Mouse (Mus musculus): Measurements from ENCODE around the gene Adamts16. TPM values are rescaled to one million over a fixed set of nuclear protein-coding genes. Genes with fewer than 3 reads are reported as not detected.

Gene Adamts16
- polyA plus RNA-seq, 1 experiment from 2014 or later = 2.0 TPM

GRCm38 (mm10) chr13:70827507-70827906 lies 14.1 kb downstream of the Adamts16 start:
- WGBS = 30% methylated on average over 4 of the region's 4 CpGs
- H3K4me1 ChIP-seq = peaks cover 4% of the 10 kb centered on the region
- no peak for ATAC-seq (ENCODE audit: insufficient number of reproducible peaks, low FRiP score, low TSS enrichment, low read depth)

GRCm38 (mm10) chr13:70825265-70825664 lies 16.3 kb downstream of the Adamts16 start:
- Histone ChIP-seq H3K4me2 (no peak overlapping the region), H3K9ac (no peak overlapping the region), H3K27ac (no peak overlapping the region), H3K36me3 (no peaks in the 10 kb centered on the region), H3K4me3 (no peak overlapping the region), H3K9me3 (no peaks in the 10 kb centered on the region), H3K4me1 (peaks cover 4% of the 10 kb centered on the region), H3K27me3 (no peaks in the 10 kb centered on the region)
- no peak for ATAC-seq (ENCODE audit: insufficient number of reproducible peaks, low FRiP score, low TSS enrichment, low read depth)
- WGBS = 33% methylated on average over 5 of the region's 5 CpGs

More at GRCm38 (mm10) chr13:70827507-70827906, 14.1 kb downstream of the Adamts16 start:
- Histone ChIP-seq H3K9ac (no peak overlapping the region), H3K4me2 (no peak overlapping the region), H3K4me3 (no peak overlapping the region), H3K27ac (no peak overlapping the region), H3K9me3 (no peaks in the 10 kb centered on the region), H3K27me3 (no peaks in the 10 kb centered on the region), H3K36me3 (no peaks in the 10 kb centered on the region)

GRCm38 (mm10) chr13:70823757-70824156 lies 17.9 kb downstream of the Adamts16 start:
- Histone ChIP-seq H3K4me1 (peaks cover 4% of the 10 kb centered on the region), H3K9ac (no peak overlapping the region), H3K27ac (no peak overlapping the region), H3K36me3 (no peaks in the 10 kb centered on the region), H3K4me3 (no peak overlapping the region), H3K27me3 (no peaks in the 10 kb centered on the region), H3K9me3 (no peaks in the 10 kb centered on the region), H3K4me2 (no peak overlapping the region)
- no peak for ATAC-seq (ENCODE audit: insufficient number of reproducible peaks, low FRiP score, low TSS enrichment, low read depth)
- 57% methylated on average over 8 of the region's 8 CpGs for WGBS

GRCm38 (mm10) chr13:70818982-70819381 lies 22.6 kb downstream of the Adamts16 start:
- no peak overlapping the region for H3K4me3 ChIP-seq
- WGBS = 65% methylated on average over 5 of the region's 5 CpGs
- no peak for ATAC-seq (ENCODE audit: insufficient number of reproducible peaks, low FRiP score, low TSS enrichment, low read depth)
- H3K9me3 ChIP-seq = no peaks in the 10 kb centered on the region
- H3K4me1 ChIP-seq = no peaks in the 10 kb centered on the region
- no peak overlapping the region for H3K9ac ChIP-seq
- H3K4me2 ChIP-seq = no peak overlapping the region
- no peaks in the 10 kb centered on the region for H3K27me3 ChIP-seq
- no peak overlapping the region for H3K27ac ChIP-seq
- no peaks in the 10 kb centered on the region for H3K36me3 ChIP-seq

- 34% methylated on average over 3 of the region's 3 CpGs for WGBS
- H3K4me1 ChIP-seq = no peaks in the 10 kb centered on the region
- H3K27ac ChIP-seq = no peak overlapping the region
- no peak for ATAC-seq (ENCODE audit: insufficient number of reproducible peaks, low FRiP score, low TSS enrichment, low read depth)
- H3K9ac ChIP-seq = no peak overlapping the region
- no peaks in the 10 kb centered on the region for H3K27me3 ChIP-seq
- no peak overlapping the region for H3K4me2 ChIP-seq
- H3K4me3 ChIP-seq = no peak overlapping the region
- H3K9me3 ChIP-seq = no peaks in the 10 kb centered on the region
- H3K36me3 ChIP-seq = no peaks in the 10 kb centered on the region
Measured at GRCm38 (mm10) chr13:70814423-70814822, 27.2 kb downstream of the Adamts16 start.

- Histone ChIP-seq H3K4me2 (no peak overlapping the region), H3K9me3 (no peaks in the 10 kb centered on the region), H3K4me3 (no peak overlapping the region), H3K9ac (no peak overlapping the region), H3K27me3 (no peaks in the 10 kb centered on the region), H3K4me1 (no peaks in the 10 kb centered on the region), H3K27ac (no peak overlapping the region), H3K36me3 (no peaks in the 10 kb centered on the region)
- ATAC-seq (ENCODE audit: insufficient number of reproducible peaks, low FRiP score, low TSS enrichment, low read depth) = no peak
- 85% methylated on average over 3 of the region's 3 CpGs for WGBS
Measured at GRCm38 (mm10) chr13:70805506-70805905, 36.1 kb downstream of the Adamts16 start.

- H3K9me3 ChIP-seq = no peaks in the 10 kb centered on the region
- no peak overlapping the region for H3K9ac ChIP-seq
- H3K4me3 ChIP-seq = no peak overlapping the region
- H3K27ac ChIP-seq = no peak overlapping the region
- no peaks in the 10 kb centered on the region for H3K27me3 ChIP-seq
- no peak for ATAC-seq (ENCODE audit: insufficient number of reproducible peaks, low FRiP score, low TSS enrichment, low read depth)
- H3K4me2 ChIP-seq = no peak overlapping the region
- WGBS = 52% methylated on average over 1 of the region's 1 CpGs
- H3K36me3 ChIP-seq = no peaks in the 10 kb centered on the region
- no peaks in the 10 kb centered on the region for H3K4me1 ChIP-seq
Measured at GRCm38 (mm10) chr13:70802849-70803248, 38.8 kb downstream of the Adamts16 start.

GRCm38 (mm10) chr13:70799322-70799721 lies 42.3 kb downstream of the Adamts16 start:
- Histone ChIP-seq H3K27me3 (no peaks in the 10 kb centered on the region), H3K9ac (no peak overlapping the region), H3K4me3 (no peak overlapping the region), H3K4me1 (no peaks in the 10 kb centered on the region), H3K36me3 (no peaks in the 10 kb centered on the region), H3K4me2 (no peak overlapping the region), H3K27ac (no peak overlapping the region), H3K9me3 (no peaks in the 10 kb centered on the region)
- 70% methylated on average over 3 of the region's 3 CpGs for WGBS
- no peak for ATAC-seq (ENCODE audit: insufficient number of reproducible peaks, low FRiP score, low TSS enrichment, low read depth)

- H3K9ac ChIP-seq = no peak overlapping the region
- H3K27ac ChIP-seq = no peak overlapping the region
- no peaks in the 10 kb centered on the region for H3K36me3 ChIP-seq
- H3K9me3 ChIP-seq = no peaks in the 10 kb centered on the region
- H3K27me3 ChIP-seq = no peaks in the 10 kb centered on the region
- 0 out of 2 replicates have a peak, but pooled peaks cover 5% of the 10 kb centered on the region for H3K4me1 ChIP-seq
- 52% methylated on average over 5 of the region's 5 CpGs for WGBS
- no peak; the same call in 1 of the 2 replicates for ATAC-seq (ENCODE audit: insufficient number of reproducible peaks, low FRiP score, low TSS enrichment, low read depth)
- no peak overlapping the region for H3K4me2 ChIP-seq
- no peak overlapping the region for H3K4me3 ChIP-seq
Measured at GRCm38 (mm10) chr13:70798396-70798795, 43.2 kb downstream of the Adamts16 start.

GRCm38 (mm10) chr13:70794074-70794572 lies 47.5 kb downstream of the Adamts16 start:
- Histone ChIP-seq H3K4me2 (no peak overlapping the region), H3K27me3 (no peaks in the 10 kb centered on the region), H3K36me3 (no peaks in the 10 kb centered on the region), H3K4me3 (no peak overlapping the region), H3K9ac (no peak overlapping the region), H3K4me1 (0 out of 2 replicates have a peak, but pooled peaks cover 5% of the 10 kb centered on the region), H3K9me3 (no peaks in the 10 kb centered on the region), H3K27ac (no peak overlapping the region)
- WGBS = 20% methylated on average over 8 of the region's 8 CpGs
- ATAC-seq (ENCODE audit: insufficient number of reproducible peaks, low FRiP score, low TSS enrichment, low read depth) = no peak

- Histone ChIP-seq H3K27me3 (no peaks in the 10 kb centered on the region), H3K36me3 (no peaks in the 10 kb centered on the region), H3K4me2 (no peak overlapping the region), H3K4me3 (no peak overlapping the region), H3K27ac (no peak overlapping the region), H3K9ac (no peak overlapping the region), H3K9me3 (no peaks in the 10 kb centered on the region), H3K4me1 (0 out of 2 replicates have a peak, but pooled peaks cover 5% of the 10 kb centered on the region)
- ATAC-seq (ENCODE audit: insufficient number of reproducible peaks, low FRiP score, low TSS enrichment, low read depth) = no peak
- 66% methylated on average over 4 of the region's 4 CpGs for WGBS
Measured at GRCm38 (mm10) chr13:70793660-70794059, 48.0 kb downstream of the Adamts16 start.

- H3K4me1 ChIP-seq = 0 out of 2 replicates have a peak, but pooled peaks cover 5% of the 10 kb centered on the region
- no peaks in the 10 kb centered on the region for H3K36me3 ChIP-seq
- no peak for ATAC-seq (ENCODE audit: insufficient number of reproducible peaks, low FRiP score, low TSS enrichment, low read depth)
- no peak overlapping the region for H3K27ac ChIP-seq
- H3K9ac ChIP-seq = no peak overlapping the region
- H3K27me3 ChIP-seq = no peaks in the 10 kb centered on the region; the same call in 1 of the 2 replicates
- H3K9me3 ChIP-seq = no peaks in the 10 kb centered on the region
- H3K4me2 ChIP-seq = no peak overlapping the region
- no peak overlapping the region for H3K4me3 ChIP-seq
- 79% methylated on average over 7 of the region's 7 CpGs for WGBS
Measured at GRCm38 (mm10) chr13:70792950-70793349, 48.7 kb downstream of the Adamts16 start.

GRCm38 (mm10) chr13:70789806-70790205 lies 51.8 kb downstream of the Adamts16 start:
- H3K27me3 ChIP-seq = no peaks in the 10 kb centered on the region; the same call in 1 of the 2 replicates
- WGBS = 57% methylated on average over 1 of the region's 1 CpGs
- no peak overlapping the region for H3K27ac ChIP-seq
- H3K4me3 ChIP-seq = no peak overlapping the region
- H3K36me3 ChIP-seq = no peaks in the 10 kb centered on the region
- ATAC-seq (ENCODE audit: insufficient number of reproducible peaks, low FRiP score, low TSS enrichment, low read depth) = no peak
- H3K9ac ChIP-seq = no peak overlapping the region
- no peaks in the 10 kb centered on the region for H3K9me3 ChIP-seq
- H3K4me2 ChIP-seq = no peak overlapping the region
- 0 out of 2 replicates have a peak, but pooled peaks cover 5% of the 10 kb centered on the region for H3K4me1 ChIP-seq
